Mouse (Mus musculus): ENCODE results near the gene Tpst1.

Tpst1 gene

GRCm38 (mm10) chr5:130052955-130053354 is 20.2 kb upstream of the Tpst1 start:
- DNase-seq (ENCODE audit: low spot score in 2 of 2) = no peak

- no peak for DNase-seq (ENCODE audit: low spot score in 2 of 2)
Measured at GRCm38 (mm10) chr5:130055688-130056087, 17.4 kb upstream of the Tpst1 start.

DNA sequence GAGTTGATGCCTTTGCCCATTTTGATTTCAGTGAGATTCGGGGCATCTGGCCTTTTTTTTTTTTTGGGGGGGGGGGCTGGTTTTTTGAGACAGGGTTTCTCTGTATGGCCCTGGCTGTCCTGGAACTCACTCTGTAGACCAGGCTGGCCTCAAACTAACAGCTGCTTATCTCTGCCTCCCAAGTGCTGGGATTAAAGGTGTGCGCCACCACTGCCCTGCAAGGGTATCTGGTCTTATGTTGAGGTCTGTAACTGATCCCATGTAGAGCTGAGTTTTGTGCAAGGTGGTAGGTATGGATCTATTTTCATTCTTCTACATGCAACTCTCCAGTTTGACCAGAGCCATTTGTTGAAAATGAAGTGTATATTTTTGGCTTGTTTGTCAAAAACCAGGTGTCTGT is 16.8 kb upstream of the Tpst1 start:
- DNase-seq (ENCODE audit: low spot score in 2 of 2) = no peak

- no peak for DNase-seq (ENCODE audit: low spot score in 2 of 2)
Measured at GRCm38 (mm10) chr5:130059413-130060328, 13.5 kb upstream of the Tpst1 start.

DNA sequence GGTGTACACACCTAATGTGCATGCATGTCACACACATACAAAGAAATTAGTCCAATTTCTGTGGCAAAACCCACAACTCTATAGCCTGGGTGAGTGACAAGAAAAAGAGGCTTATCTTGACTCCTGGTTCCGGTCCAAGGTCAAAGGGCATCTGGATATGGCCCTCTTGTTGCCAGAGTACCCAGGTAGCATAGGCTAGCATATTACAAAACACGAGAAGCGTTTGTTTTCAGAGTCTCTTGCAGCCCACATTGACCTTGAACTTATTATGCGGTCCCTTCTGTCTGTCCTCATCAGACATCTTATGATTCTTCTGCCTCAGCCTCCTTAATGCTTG is 12.8 kb upstream of the Tpst1 start:
- DNase-seq (ENCODE audit: low spot score in 2 of 2) = no peak

DNA sequence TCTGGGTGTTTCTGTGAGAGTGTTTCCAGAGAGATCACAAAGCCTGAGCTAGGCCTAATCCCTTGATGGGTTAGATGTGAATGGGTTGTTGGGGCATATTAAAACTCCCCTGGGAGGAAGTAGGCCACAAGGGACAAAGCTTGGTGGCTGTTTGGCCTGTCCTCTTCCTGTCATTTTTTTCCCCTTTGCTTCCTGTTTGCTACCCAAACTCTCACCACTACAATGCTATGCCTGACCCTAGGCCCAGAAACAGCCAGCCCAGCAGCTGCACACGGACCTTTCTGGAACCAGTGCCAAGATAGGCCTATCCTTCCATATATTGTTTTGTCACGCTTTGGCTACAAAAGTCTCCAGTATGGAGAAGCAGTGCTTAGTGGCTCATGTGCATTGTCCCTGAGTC is 11.0 kb upstream of the Tpst1 start:
- DNase-seq (ENCODE audit: low spot score in 2 of 2) = no peak

GRCm38 (mm10) chr5:130063760-130064159 is 9.4 kb upstream of the Tpst1 start:
- DNase-seq (ENCODE audit: low spot score in 2 of 2) = no peak

DNA sequence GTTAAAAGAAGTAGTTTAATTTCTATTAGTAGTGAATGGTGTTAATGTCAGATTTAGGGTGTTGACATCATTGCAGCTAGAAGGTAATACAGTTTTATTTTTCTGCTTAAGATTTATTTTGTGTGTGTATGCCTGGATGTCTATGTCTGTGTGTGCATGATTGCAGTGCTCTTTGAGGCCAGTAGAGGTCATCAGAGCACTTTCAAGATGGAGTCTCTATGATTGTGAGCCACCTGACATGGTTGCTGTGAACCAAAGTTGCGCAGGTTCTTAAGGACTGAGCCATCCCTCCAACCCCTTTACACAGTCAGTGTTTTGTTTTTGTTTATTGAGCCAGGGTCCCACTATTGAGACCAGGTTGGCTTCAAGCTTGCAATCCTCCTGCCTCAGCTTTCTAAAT is 7.5 kb upstream of the Tpst1 start:
- peak in 1 of 2 experiments; percentile 27 for DNase-seq (ENCODE audit: low spot score in 2 of 2)

- no peak for DNase-seq (ENCODE audit: low spot score in 2 of 2)
Measured at GRCm38 (mm10) chr5:130067841-130068264, 5.3 kb upstream of the Tpst1 start.

- no peak for DNase-seq (ENCODE audit: low spot score in 2 of 2)
Measured at GRCm38 (mm10) chr5:130074491-130074890, 1.4 kb downstream of the Tpst1 start.

- DNase-seq (ENCODE audit: low spot score in 2 of 2) = no peak
Measured at GRCm38 (mm10) chr5:130076396-130076795, 3.3 kb downstream of the Tpst1 start.

- DNase-seq (ENCODE audit: low spot score in 2 of 2) = no peak
Measured at GRCm38 (mm10) chr5:130078096-130078833, 5.1 kb downstream of the Tpst1 start.

DNA sequence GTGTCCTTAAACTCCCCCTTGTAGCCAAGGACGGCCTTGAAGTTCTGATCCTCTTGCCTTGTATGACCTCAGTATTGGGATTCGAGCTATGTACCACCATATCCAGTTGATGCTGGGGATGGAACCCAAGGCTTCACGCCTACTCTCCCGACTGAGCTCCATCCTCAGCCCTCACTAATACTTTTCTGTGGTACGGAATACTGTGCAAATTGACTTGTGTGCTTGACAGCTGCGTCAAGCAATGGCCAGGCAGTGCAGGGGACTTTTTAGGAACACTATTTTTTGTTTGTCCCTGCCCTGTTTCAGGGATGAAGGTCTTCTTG is 5.7 kb downstream of the Tpst1 start:
- DNase-seq (ENCODE audit: low spot score in 2 of 2) = no peak

- peak; percentile 92 to 97 for DNase-seq (ENCODE audit: low spot score in 2 of 2)
Measured at GRCm38 (mm10) chr5:130079202-130080050, 6.3 kb downstream of the Tpst1 start.

GRCm38 (mm10) chr5:130080051-130080681 is 7.0 kb downstream of the Tpst1 start:
- no peak for DNase-seq (ENCODE audit: low spot score in 2 of 2)

DNA sequence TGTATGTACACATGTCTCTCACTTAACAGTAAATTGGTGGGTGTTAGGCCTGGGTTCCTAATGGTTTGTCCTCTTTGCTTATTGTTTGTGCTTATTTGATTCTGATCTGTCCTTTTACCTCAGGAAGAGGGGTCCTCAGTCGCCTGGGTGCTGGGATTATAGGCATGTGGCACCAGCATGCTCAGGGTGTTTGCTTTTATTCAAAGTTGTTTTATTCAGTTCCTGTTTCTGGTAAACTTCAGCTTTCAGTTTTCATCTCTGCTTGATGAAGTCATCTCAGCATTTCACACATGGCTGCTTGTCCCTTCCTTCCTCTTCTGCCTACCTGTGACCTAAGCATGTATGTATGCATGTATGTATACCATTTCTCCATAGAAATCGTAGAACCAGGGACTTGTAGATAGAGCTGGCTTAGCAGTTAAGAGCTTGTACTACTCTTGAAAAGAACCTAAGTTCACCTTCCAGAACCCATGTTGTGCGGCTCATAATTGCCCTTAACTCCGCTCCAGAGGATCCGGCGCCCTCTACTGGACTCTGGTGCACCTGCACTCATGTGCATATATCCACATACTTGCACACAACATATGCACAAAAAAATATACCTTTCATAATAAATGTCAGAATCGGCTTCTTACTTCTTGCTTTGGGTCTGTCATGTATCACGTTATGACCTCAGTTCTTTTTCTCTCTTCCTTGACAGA is 8.2 kb downstream of the Tpst1 start:
- peak in 1 of 2 experiments; percentile 34 for DNase-seq (ENCODE audit: low spot score in 2 of 2)

GRCm38 (mm10) chr5:130082431-130082830 is 9.3 kb downstream of the Tpst1 start:
- no peak for DNase-seq (ENCODE audit: low spot score in 2 of 2)

DNA sequence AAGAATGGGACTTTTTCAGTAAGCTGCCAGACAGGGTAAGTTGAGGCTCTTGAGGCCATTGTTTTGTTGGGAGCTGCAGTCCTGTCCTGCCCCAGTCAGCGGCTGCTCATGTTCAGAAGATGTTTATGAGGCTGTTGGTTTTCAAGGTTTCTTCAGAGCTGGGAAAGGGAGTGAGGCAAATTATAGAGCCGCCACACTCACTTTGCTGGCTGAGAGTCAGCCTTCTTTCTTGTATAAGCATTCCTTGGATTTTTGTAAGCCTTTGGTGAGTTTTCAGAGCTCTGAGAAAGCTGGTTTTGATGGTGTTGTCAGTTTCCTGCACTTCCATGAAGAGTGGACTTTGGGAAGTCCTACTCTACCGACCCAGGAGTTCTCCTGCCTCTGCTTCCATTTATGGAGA is 11.1 kb downstream of the Tpst1 start:
- DNase-seq (ENCODE audit: low spot score in 2 of 2) = no peak

DNA sequence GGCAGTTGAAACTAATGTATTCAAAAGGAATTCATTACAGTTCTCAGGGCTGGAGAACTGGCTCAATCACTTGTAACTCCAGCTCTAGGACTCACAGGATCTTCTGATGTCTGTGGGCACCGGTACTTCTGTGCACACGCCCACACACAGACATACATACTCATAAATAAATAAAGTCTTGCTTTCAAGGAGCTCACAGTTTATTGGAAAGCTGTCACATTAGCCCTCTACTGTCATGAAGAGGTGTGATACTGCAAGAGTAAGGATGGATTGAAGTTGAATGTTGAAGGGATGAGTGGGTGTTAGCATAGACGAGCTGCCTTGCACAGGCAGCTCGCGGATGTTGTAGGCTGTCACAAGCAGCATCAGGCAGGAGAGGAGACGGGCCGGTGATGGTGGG is 14.9 kb downstream of the Tpst1 start:
- no peak for DNase-seq (ENCODE audit: low spot score in 2 of 2)

- DNase-seq (ENCODE audit: low spot score in 2 of 2) = no peak
Measured at GRCm38 (mm10) chr5:130088612-130089011, 15.5 kb downstream of the Tpst1 start.

DNA sequence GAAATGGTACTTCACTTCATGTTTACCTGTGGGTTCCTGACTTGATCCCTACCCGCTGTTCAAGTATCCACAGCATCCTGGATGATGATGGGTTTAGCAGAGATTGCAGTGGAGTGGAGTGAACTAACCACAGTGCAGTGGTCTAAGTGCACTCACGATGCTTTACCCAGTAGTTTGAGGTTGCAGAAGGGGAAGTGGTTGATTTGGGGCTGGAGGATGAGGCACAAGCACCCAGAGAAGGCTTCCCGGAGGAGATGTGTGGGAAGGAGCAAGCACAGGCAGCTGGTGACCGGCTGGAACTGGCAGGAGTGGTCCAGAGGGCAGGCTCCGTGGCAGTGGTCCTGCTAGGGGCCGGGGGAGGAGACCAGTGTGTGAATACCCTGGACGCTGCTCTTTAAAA is 16.1 kb downstream of the Tpst1 start:
- peak in 1 of 2 experiments; percentile 21 for DNase-seq (ENCODE audit: low spot score in 2 of 2)
